Mouse (Mus musculus) layer of hippocampus, adult 18-20 months (tissue): ENCODE data around the gene Dab2ip. TPM values are rescaled to one million over a fixed set of nuclear protein-coding genes. Genes with fewer than 3 reads are reported as not detected.

Source experiments
- DNase-seq, 2 experiments: peaks; one replicate each; pipeline ENCODE4 v3.0.0; 2022; ENCODE audit warnings: low spot score in 2 of 2
- total RNA-seq, 2 experiments: library from RNA; stranded (reverse); gene quantifications; 2 replicates each; pipeline ENCODE4 v1.2.3; 2021

Gene Dab2ip
- total RNA-seq, 2 experiments from 2014 or later, result 108 to 109 TPM

DNA sequence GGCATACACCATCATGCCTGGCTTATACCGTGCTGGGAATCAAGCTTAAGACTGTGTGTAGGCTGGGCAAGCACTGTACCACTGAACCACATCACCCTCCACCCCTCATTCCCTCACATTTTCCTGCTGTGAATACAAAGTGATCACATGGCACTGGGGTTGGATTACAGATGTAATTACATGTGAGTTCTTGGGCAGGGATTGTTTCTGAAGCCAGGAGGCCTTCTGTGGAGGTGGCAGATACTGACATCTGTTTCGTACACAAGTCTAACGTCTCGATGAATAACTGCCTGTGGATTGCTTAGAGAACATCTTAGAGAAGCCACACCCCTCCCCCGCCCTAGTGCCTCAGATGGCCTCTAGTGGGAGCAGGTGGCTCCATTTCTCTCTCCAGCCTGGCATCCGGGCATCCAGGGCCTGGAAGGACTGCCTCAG lies 93.2 kb downstream of the Dab2ip start:
- peak in 1 of 2 experiments; percentile 59 for DNase-seq

DNA sequence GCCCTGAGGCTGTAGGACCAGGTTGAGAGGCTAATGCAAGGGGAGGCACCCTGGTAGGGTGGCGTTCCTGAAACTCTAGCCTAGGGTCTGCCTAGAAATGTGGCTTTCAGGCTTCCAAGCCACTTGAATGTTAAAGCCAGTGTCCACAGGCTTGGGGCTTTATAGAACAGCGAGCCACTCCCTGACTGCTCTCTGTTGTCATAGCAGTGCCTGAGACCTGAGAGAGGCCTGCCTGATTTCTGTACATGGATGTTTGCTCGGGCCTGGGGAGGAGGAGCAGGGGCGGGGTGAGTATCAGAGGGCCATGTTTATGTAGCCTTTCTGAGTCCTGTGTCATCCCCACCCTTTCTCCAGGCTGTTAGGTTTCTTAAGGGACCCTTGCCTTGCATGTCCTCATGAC lies 94.9 kb downstream of the Dab2ip start:
- DNase-seq, result no peak

DNA sequence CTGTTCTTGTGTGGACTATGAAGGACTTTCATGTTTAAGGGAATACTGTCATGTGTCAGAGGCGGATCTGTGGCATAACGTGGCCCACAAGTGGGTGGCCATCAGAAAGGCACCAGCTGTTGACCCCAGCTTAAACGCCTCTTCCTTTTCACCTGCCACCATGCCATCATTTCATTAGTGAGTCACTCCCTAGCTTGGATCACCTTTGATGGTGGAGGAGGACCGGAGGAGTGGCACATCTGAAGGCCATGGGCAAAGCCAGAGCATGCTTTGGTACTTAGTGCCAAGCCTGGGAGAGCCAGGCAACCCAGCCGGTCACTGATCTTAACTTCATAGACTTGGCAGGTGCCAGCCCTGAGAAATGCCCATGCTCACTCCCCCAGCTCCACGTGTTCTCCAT lies 96.7 kb downstream of the Dab2ip start:
- DNase-seq, result no peak

- DNase-seq, result no peak
Measured at GRCm38 (mm10) chr2:35655996-35656395, 97.9 kb downstream of the Dab2ip start.

GRCm38 (mm10) chr2:35658311-35658710 lies 100.2 kb downstream of the Dab2ip start:
- no peak for DNase-seq

DNA sequence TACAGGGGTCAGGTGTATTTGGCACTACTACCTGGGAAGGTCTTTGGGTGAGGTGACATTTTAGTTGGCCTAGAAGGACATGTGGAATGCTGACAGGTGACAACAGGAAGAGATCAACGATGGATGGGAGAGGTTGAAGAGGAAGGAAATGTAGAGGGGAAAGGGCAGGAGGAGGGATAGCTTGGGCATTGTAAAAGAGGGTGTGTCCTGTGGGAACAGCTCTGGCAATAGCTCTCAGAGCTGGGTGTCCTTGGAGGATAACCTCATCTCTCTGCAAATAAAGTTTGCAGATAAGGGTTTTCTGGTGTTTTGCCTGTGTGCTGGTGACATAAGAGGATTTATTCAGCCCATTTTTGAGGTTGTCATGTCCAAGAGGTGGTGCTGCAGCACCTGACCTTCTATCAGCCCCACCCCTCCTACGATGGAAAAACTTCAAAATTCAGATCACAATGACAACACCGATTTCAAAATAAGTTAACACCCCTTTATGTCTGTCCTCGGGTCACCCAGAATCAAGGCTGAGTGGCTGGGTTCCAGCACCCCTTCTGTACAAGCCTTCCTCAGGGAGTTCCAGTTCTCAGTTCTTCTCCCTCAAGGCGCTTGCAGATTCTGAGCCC lies 101.6 kb downstream of the Dab2ip start:
- no peak for DNase-seq

- DNase-seq, result peak; percentile 55 to 67
Measured at GRCm38 (mm10) chr2:35660953-35661374, 102.9 kb downstream of the Dab2ip start.

- peak in 1 of 2 experiments; percentile 30 for DNase-seq
Measured at GRCm38 (mm10) chr2:35661454-35662000, 103.5 kb downstream of the Dab2ip start.

GRCm38 (mm10) chr2:35662001-35662491 lies 104.0 kb downstream of the Dab2ip start:
- DNase-seq, result no peak

GRCm38 (mm10) chr2:35662738-35663550 lies 104.9 kb downstream of the Dab2ip start:
- no peak for DNase-seq

GRCm38 (mm10) chr2:35667746-35668145 lies 109.7 kb downstream of the Dab2ip start:
- no peak for DNase-seq

DNA sequence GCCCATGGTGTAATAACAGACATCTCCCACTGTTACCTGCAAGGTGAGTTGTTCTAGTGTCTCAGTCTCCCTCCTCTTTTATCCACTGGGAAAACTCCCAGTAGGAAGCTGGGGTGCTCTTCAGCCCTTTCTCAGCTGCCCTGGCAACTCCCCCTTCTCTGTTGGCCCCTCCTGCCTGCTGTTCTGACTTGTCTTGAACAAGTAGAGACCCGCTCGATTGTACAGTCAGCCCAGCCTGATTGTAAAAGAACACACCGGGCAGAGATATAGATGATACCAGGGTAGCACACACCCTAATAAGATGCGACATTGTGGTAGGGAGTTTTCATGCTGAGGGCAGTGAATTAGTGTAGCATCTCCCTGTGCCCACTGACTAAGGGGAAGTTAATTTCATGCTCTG lies 111.2 kb downstream of the Dab2ip start:
- DNase-seq, result no peak

GRCm38 (mm10) chr2:35669748-35670147 lies 111.7 kb downstream of the Dab2ip start:
- DNase-seq, result no peak

DNA sequence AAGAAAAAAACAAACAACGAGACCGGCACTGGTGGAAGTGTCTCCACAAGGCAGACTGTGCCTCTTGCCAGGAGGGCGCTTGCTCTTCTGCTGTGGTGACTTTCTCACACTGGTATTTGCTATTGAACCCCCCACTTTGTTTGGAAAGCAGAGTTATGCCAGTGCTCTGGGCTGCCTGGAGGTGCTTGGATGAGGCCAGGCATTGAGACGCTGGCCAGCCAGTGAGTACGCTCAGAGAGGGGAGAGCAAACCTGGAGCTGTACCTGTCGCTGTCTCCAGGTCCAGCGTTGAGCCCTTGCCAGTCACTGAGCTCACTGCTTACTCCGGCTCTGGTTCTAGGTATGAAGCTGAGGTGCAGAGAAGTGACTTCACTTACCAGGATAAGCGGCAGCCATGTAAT lies 112.2 kb downstream of the Dab2ip start:
- no peak for DNase-seq

- no peak for DNase-seq
Measured at GRCm38 (mm10) chr2:35671980-35672910, 114.2 kb downstream of the Dab2ip start.

- DNase-seq, result peak; percentile 32 to 70
Measured at GRCm38 (mm10) chr2:35673181-35673580, 115.1 kb downstream of the Dab2ip start.

DNA sequence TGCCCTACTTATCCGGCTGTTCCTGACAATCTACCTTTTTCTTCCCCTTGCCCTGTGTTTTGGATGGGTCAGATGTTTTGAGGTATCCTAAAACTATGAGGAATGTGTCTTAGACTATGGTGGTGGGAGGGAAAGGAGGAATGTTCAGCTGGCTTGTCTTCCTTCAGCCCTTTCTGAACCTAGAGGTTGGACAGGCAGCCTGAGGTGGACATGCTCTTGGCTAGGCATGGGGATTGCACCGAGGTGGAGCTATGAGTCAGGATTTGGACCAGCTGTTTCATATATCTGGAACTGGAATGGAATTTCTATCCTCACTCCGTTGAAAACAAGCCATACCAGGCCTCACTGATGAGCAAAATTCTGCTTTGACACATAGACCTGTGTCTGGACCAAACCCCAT lies 115.9 kb downstream of the Dab2ip start:
- no peak for DNase-seq

- no peak for DNase-seq
Measured at GRCm38 (mm10) chr2:35674431-35674830, 116.4 kb downstream of the Dab2ip start.

DNA sequence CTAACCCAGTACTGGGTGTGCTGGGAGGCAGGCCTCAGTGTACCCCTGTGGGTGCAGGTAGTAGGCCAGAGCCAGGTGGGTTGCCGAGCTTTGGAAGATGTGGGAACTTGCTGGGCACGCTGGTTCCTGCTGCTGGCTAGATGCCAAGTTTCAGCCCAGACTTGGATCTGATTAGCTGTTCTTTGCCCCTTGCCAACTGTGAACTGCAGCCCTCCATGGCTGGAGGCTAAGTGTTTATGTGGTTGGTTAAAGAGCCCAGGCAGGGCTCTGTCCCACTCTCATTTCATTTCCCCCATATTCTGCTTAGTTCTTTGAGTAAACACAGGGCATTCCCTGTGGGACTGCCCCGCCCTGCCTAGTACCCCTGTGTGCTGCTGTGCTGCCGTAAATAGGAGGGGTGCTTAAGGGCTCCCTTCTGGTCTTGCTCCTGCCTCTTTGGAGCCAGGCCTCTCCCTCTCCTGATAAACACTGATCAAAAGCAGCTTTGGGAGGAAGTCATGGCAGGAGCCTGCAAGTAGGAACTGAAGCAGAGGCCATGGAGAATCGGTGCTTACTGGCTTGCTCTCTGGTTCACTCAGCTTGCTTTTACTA lies 118.1 kb downstream of the Dab2ip start:
- DNase-seq, result no peak

- DNase-seq, result peak in 1 of 2 experiments; percentile 27
Measured at GRCm38 (mm10) chr2:35677855-35678254, 119.8 kb downstream of the Dab2ip start.

- DNase-seq, result no peak
Measured at GRCm38 (mm10) chr2:35678440-35678839, 120.4 kb downstream of the Dab2ip start.
